Mouse (Mus musculus) megakaryocyte, embryonic 14.5 days (primary cell): ENCODE results near the gene Myo1d.

Experiments used
- FLI1 ChIP-seq: IDR thresholded peaks from 2 replicates; pipeline ENCODE4 v1.6.1; 2012; ENCODE audit warnings: low read length, inconsistent platforms, mixed read lengths
- GATA1 ChIP-seq: IDR thresholded peaks from 3 replicates; pipeline ENCODE4 v1.6.1; 2012; ENCODE audit warnings: mixed read lengths, low read length, inconsistent platforms, borderline replicate concordance

DNA sequence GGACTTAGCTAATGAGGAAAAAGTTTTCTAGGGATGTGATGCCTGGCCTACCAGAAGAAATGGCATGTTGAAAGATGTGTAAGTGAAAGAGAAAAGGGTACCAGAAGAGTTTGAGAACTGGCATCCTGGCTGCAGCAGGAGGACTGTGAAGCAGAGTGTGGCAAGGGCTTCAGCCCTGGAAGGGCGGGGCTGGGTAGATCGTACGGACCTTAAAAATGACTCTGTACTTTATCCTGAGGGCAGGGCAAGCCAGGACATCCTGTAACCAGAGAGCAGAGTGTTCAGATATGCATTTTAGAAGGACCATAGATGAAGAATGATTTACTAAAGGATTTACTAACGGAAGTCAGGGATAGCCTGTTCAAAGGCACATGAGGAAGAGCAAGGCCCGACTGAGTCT, 34.4 kb downstream of the Myo1d start:
- no peak for TF ChIP-seq FLI1
- no peak for TF ChIP-seq GATA1
